Mouse (Mus musculus) kidney, postnatal 14 days (tissue): Measurements from ENCODE around the gene Gm20388.
A peak's percentile ranks its signal among the peaks of the same experiment; 100 is the strongest.

ENCODE experiments used
- DNase-seq: peaks from one replicate; pipeline ENCODE4 v3.0.0; 2022; ENCODE audit warnings: mixed read lengths

Gene Gm20388

GRCm38 (mm10) chr8:121740721-121741120 is 1830.1 kb downstream of the Gm20388 start:
- no peak for DNase-seq

DNA sequence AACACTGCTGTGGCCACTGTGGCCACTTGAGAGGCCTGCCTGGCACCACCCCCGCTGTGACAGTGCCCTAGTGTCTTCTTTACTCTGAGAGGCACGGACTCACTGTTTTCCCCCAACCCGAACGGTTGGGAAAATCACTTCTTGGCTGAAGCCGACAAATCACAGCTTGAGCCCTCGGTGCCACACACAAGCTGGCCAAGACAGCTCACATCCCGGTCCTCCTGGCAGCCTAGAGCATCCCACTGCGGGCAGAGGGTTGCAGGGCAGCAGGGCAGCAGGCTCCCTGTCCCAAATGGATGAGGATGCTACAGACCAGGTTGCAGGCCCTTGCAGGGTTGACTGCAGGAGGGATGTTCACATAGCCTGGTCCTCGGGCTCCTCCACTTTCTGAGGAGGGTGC is 1838.9 kb downstream of the Gm20388 start:
- no peak for DNase-seq

DNA sequence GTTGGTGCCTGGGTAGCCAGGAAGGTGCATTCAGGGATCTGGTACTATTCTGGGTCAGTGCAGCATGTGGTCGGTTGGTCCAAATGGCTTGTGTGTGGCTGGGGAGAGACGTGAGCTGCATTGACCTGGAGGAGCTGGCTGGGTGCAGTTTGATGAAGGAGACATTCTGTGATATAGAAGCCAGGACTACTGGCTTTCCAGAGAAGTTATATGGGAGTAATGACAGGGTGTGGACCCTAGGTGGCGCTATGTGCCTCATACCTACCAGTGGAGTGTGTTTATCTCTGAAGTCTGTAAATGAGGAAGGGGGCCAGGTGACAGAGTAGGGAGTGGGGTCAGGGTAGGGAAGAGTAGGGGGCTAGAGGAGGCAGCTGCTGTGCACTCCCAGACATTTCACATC is 1839.9 kb downstream of the Gm20388 start:
- DNase-seq = no peak

- DNase-seq = peak; percentile 34
Measured at GRCm38 (mm10) chr8:121751407-121751806, 1840.8 kb downstream of the Gm20388 start.

GRCm38 (mm10) chr8:121758470-121758869 is 1847.8 kb downstream of the Gm20388 start:
- no peak for DNase-seq

- no peak for DNase-seq
Measured at GRCm38 (mm10) chr8:121760484-121760883, 1849.8 kb downstream of the Gm20388 start.

DNA sequence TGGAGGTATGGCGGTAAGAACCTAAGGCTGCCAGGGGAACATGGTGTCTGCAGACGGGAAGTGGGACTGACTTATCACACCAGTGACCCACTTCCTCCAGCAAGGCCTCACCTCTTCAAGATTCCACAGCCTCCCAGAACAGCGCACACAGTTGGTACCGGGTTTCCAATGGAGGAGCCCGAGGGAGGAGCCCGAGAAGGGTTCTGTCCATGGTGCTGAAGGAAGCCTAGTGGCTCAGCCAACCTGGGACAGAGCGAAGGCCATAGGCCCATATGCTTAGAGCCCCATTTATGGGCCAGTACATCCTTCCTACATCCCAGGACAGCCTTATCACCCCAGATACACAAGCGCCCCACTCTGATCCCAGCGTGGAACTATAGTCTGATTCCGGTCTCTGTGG is 1850.8 kb downstream of the Gm20388 start:
- peak; percentile 37 for DNase-seq

GRCm38 (mm10) chr8:121762999-121763699 is 1852.5 kb downstream of the Gm20388 start:
- DNase-seq = no peak

DNA sequence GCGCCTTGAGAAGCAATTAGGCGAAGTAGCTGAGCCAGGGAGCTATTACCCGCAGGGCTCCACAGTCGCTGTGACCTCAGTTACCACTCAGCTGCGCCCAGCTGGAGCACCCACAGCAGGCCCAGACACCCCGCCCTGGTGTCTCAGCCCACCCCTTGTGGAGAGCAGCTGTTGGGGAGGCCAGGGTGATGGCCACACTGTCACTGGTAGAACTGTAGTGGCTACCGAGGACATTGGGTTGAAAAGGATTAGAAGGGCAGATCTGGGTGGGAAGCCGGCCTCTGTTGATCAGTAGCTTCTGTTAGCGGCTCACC is 1853.0 kb downstream of the Gm20388 start:
- no peak for DNase-seq

DNA sequence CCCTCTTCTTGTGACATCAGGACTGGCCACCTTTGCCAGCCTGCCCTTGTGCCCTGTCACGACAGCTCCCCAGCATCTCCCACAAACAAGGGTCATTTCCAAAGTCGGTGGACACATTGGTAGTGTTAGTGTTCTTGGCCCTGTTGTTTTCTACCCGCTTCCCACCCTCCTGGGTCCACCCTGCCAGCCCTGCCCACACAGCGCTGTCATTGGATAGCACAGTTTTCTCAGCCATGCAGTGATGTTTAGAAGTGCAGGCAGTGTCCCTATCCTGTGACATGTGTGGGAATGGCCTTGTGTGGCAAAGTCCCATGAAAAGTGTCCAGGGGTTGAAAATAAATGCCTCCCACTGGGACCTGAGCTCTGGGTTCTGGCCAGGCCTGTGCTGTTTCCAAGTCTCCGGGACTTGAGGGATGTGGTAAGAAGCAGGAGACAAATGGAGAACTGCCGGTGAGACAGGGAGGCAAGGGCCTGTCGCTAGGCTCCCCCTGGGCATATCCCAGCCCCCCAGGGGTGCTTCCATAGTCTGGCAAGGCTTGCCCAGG is 1855.0 kb downstream of the Gm20388 start:
- DNase-seq = no peak

DNA sequence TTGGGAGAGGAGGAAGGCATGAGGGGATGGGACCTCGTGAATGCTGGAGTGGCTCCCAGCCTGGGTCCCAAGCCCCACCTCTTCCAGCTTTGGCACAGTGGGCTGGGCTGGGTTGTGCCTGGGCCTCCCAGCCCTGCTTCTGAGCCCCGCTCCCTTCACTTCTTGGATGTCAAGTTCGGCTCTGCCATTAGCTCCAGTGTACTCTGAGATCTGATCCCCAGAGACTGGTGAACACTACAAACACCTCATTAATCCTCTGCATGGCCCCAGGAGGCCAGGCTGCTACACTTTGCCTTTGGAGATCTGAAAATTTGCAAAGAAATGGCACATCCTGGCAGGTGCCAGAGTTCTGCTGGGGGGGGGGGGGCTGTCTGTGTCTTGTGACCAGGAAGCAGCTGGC is 1858.5 kb downstream of the Gm20388 start:
- no peak for DNase-seq

- no peak for DNase-seq
Measured at GRCm38 (mm10) chr8:121769621-121770020, 1859.0 kb downstream of the Gm20388 start.

DNA sequence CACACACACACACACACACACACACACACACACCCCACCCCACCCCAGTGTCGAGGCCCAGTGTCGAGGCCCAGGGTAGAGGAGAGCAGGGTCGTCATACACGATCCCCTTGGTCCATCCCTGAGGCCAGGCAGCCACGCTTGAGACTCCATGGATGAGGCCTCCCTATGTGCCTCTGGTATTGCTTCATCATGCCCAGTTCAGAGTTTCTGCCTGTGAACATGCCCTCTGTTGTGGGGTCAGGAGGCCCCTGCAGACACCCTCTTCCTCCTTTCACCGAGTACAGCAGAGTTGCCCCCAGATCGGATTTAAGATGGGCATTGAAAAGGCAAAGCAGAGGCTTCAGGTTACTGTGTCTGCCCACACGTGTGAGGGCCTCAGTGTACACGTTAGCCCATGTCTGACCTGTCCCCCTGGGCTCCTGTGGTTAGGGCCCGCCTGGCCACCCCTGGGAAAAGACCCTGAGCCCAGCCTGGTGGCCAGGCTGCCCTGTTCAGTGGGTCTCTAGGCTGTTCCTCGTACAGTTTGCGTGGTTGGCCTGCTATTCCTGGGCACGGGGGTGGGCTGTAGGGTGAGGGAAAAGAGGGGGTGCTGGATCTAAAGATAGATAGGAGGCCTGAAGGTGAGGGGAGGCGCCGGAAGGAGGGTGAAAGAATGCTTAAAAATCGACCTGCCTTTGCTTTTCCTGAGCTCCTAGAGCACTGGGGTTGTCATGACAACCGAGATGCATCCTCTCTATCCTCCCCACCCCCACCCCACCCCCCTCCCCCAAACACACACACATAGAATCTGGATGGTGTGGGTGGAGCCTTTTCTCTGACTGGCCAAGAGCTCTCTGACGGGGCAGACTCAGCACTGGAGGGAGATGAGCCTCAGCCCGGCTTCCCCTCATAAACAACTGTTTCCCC is 1860.5 kb downstream of the Gm20388 start:
- DNase-seq = no peak

GRCm38 (mm10) chr8:121773876-121774275 is 1863.2 kb downstream of the Gm20388 start:
- no peak for DNase-seq

GRCm38 (mm10) chr8:121782493-121782892 is 1871.9 kb downstream of the Gm20388 start:
- DNase-seq = no peak

DNA sequence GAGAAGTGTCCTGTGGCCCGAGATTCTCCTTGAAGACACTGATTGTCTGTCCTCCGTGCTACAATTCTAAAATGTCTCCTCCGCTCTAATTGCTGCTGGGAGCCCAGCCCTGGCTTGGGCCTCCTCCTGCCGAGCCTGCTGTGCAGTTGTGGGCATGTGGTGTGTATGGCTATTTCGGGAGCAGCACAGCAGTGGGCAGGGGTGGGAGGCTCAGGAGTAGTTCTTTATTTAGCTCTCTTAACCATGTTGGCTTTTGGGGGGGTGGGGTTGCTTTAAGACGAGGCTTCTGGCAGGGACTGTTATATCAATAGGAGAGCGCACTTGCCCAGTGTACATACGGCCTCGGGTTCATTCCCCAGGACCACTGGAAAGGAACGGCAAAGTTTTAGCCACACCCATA is 1875.9 kb downstream of the Gm20388 start:
- DNase-seq = no peak

- no peak for DNase-seq
Measured at GRCm38 (mm10) chr8:121788786-121789185, 1878.1 kb downstream of the Gm20388 start.

- DNase-seq = no peak
Measured at GRCm38 (mm10) chr8:121792159-121792558, 1881.5 kb downstream of the Gm20388 start.

DNA sequence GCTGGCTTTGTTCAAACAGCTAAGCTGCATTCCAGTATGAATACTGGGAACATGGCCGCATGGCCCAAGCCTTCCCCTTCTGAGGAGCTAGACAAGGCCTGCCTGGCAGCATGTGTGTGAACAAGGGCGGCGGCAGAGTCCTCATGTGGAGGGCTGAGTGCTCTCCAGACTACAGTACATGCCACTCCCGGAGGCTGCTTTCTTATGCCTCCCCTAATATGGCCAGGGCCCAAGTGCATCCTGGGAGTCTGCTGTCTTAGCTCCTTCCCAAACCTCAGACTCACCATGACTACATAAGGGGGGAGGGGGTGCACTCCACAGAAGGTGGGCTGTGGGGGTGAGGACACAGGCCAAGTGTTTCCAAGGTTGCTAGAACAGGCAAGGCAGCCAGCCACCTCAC is 1882.0 kb downstream of the Gm20388 start:
- no peak for DNase-seq

DNA sequence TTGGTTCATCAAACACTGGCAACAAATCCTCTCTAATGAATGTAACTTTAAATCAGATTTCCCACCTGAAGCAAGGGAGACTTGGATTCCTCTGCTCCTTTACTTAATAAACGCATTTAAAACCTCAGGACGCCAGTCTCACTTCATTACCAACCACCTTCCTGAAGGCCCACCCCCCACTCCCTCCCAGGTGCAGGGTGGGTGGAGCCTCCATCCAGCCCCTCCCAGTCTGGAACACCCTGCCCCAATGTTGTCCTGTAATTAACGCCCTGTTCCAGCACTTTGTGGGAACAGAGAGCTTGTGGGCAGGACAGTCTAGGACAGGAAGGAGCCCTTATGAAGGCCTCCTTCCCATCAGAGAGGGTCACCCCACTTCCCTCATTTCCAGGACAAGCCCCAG is 1883.5 kb downstream of the Gm20388 start:
- DNase-seq = no peak

- DNase-seq = no peak
Measured at GRCm38 (mm10) chr8:121795461-121795860, 1884.8 kb downstream of the Gm20388 start.

- no peak for DNase-seq
Measured at GRCm38 (mm10) chr8:121796406-121796805, 1885.8 kb downstream of the Gm20388 start.

DNA sequence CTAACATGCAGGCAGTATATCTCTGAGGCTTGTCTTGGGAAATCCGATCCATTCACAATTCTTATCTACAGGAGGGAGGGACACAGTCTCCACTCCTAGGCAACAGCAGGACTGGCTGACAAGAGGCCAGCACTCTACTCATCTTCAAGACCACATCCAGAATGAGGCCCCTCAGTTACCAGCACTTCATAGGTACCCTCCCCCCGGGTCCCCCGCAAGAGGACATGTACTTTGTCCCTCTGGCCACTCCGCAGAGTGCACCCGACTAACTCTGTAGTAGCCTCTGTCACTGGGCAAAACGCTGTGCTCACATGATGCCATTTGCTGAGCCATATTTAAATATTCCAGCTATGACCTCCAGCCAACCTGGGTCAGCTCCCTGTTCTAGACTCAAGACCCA is 1887.8 kb downstream of the Gm20388 start:
- no peak for DNase-seq

DNA sequence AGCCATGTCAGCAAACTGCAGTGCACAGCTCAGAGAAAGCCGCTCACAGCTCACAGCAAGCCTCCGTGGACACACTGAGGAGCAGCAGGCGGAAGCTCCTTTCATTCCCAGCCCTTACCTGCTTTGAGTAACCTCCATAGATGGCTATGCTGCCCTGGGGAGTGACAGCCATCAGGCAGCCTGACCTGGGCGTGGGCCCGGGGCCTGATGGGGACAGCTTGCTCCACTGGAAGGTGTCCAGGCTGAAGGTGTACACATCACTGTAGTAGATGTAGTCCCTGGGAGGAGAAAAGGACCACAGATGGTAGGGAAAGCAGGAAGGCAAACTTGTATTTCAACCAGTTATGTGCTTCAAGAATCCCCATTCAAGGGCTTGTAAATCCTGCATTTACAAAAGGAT is 1894.2 kb downstream of the Gm20388 start:
- no peak for DNase-seq
